Mouse (Mus musculus) thymus, adult 2 months (tissue): ENCODE measurements at regions not wholly inside any gene's neighbourhood (a gene's known extent, or its start where the extent isn't known, plus 50 kb on each side); places are given as distances from the start of the nearest gene placed in this dataset.

ENCODE experiments used
- CTCF ChIP-seq: fragments of 200-500 bp; IDR thresholded peaks from 2 replicates; pipeline ENCODE4 v1.5.1; 2012; ENCODE audit warnings: mild to moderate bottlenecking, control low read depth, low read length, moderate library complexity, borderline replicate concordance; ENCODE audit not compliant: control insufficient read depth, poor library complexity, insufficient read depth; ENCODE audit errors: extremely low read depth
- POLR2A ChIP-seq: fragments of 200-500 bp; IDR thresholded peaks from 2 replicates; pipeline ENCODE4 v1.6.1; 2012; ENCODE audit warnings: mild to moderate bottlenecking, low read length, control low read depth, moderate library complexity; ENCODE audit not compliant: control insufficient read depth, poor library complexity, insufficient read depth; ENCODE audit errors: extremely low read depth

DNA sequence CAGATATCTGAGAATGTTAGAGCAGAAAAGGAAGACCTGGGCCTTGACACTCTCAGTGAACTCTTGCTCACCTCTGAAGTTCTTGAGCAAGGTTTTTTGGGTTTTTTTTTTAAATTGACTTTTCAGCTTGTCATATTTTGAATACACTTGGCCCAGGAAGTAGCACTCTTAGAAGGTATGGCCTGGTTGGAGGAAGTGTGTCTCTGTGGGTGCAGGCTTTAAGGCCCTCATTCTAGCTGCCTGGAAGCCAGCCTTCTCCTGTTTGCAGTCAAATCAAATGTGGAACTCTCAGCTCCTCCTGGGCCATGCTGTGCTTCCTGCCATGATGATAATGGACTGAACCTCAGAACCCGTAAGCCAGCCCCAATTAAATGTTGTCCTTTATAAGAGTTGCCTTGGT, 195.9 kb upstream of the Zmiz1 start:
- TF ChIP-seq CTCF, result no peak
- no peak for TF ChIP-seq POLR2A
